Comparison of ENCODE assay signal across 32 mouse cellular contexts in the genomic region with DNA sequence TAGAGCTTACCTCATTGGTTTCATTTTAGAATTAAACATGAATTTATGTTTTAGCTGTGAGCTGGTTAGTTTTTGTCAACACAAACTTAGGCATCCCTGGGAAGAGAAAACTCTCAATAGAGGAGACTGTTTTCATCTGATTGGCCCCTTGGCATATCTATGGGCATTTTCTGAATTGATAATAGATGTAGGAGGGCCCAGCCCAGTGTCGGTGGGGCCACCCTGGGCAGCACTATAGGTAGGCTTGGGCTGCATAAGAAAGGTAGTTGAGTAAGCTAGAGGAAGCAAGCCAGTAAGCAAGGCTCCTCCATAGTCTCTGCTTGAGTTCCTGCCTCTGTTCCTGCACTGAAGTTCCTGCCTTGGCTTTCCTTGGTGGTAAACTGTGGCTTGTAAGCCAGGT. TPM values are rescaled to one million over a fixed set of nuclear protein-coding genes. Genes with fewer than 3 reads are reported as not detected.
DNase-seq lines count a peak whose midpoint lies in the region; ATAC-seq lines count a peak whose summit lies in the region.
"Had no signal": no experiment of that assay in that cellular context is flagged by ENCODE, and none has a peak within 500 bp of the region (broad histone marks: within the 10 kb centered on the region; RNA-seq: fewer than 3 reads in every experiment).

No protein-coding gene starts in this region.

- H3K36me3 ChIP-seq in midbrain, embryonic 11.5 days (ENCODE audit: control insufficient read depth, insufficient read depth, low read length) = no peaks in the 10 kb centered on the region
- no peaks in the 10 kb centered on the region for H3K36me3 ChIP-seq in midbrain, embryonic 13.5 days
- no peaks in the 10 kb centered on the region; the same call in 1 of the 2 replicates for H3K36me3 ChIP-seq in erythroblast, embryonic 14.5 days (ENCODE audit: control insufficient read depth)
- no peaks in the 10 kb centered on the region for H3K36me3 ChIP-seq in liver, embryonic 13.5 days
- no peaks in the 10 kb centered on the region for H3K36me3 ChIP-seq in neural tube, embryonic 15.5 days
- H3K36me3 ChIP-seq: heart, embryonic 10.5 days; heart, embryonic 15.5 days; hindbrain, embryonic 12.5 days; intestine, embryonic 15.5 days; limb, embryonic 12.5 days; neural tube, embryonic 12.5 days had no signal

- intact Hi-C loops in left cerebral cortex, postnatal 36 days (cut with DNase I) = no loop called here

- H3K27ac ChIP-seq in midbrain, embryonic 11.5 days (ENCODE audit: low read depth, low read length) = no peak overlapping the region
- no peak overlapping the region for H3K27ac ChIP-seq in midbrain, embryonic 13.5 days
- peak overlapping the region; percentile 85 for H3K27ac ChIP-seq in liver, embryonic 13.5 days
- no peak overlapping the region for H3K27ac ChIP-seq in neural tube, embryonic 15.5 days (replicated peaks)
- H3K27ac ChIP-seq: heart, embryonic 10.5 days; heart, embryonic 15.5 days; hindbrain, embryonic 12.5 days; hindbrain, postnatal 0 days; intestine, embryonic 15.5 days; limb, embryonic 12.5 days; neural tube, embryonic 12.5 days had no signal

- no peaks in the 10 kb centered on the region for H3K9me3 ChIP-seq in midbrain, embryonic 11.5 days (ENCODE audit: control insufficient read depth, low read length)
- no peaks in the 10 kb centered on the region for H3K9me3 ChIP-seq in midbrain, embryonic 13.5 days
- no peaks in the 10 kb centered on the region for H3K9me3 ChIP-seq in erythroblast, embryonic 14.5 days (ENCODE audit: control insufficient read depth, low read length)
- no peaks in the 10 kb centered on the region for H3K9me3 ChIP-seq in liver, embryonic 13.5 days (replicated peaks)
- no peaks in the 10 kb centered on the region for H3K9me3 ChIP-seq in neural tube, embryonic 15.5 days (replicated peaks)
- H3K9me3 ChIP-seq: G1E; heart, embryonic 10.5 days; heart, embryonic 15.5 days; hindbrain, embryonic 12.5 days; intestine, embryonic 15.5 days; limb, embryonic 12.5 days; neural tube, embryonic 12.5 days had no signal

- H3K4me1 ChIP-seq in midbrain, embryonic 11.5 days (ENCODE audit: control insufficient read depth, insufficient read depth, low read length) = no peaks in the 10 kb centered on the region
- H3K4me1 ChIP-seq in midbrain, embryonic 13.5 days (replicated peaks) = no peaks in the 10 kb centered on the region
- peaks cover 64% of the 10 kb centered on the region for H3K4me1 ChIP-seq in erythroblast, embryonic 14.5 days (ENCODE audit: control insufficient read depth)
- H3K4me1 ChIP-seq in liver, embryonic 13.5 days (replicated peaks) = peaks cover 37% of the 10 kb centered on the region
- no peaks in the 10 kb centered on the region for H3K4me1 ChIP-seq in neural tube, embryonic 15.5 days
- H3K4me1 ChIP-seq: heart, embryonic 10.5 days; heart, embryonic 15.5 days; hindbrain, embryonic 12.5 days; intestine, embryonic 15.5 days; neural tube, embryonic 12.5 days had no signal

- no peak overlapping the region for H3K9ac ChIP-seq in midbrain, embryonic 11.5 days (ENCODE audit: low read length)
- H3K9ac ChIP-seq in midbrain, embryonic 13.5 days (replicated peaks) = no peak overlapping the region
- H3K9ac ChIP-seq in liver, embryonic 13.5 days = peak overlapping the region; percentile 61
- no peak overlapping the region for H3K9ac ChIP-seq in neural tube, embryonic 15.5 days (replicated peaks)
- H3K9ac ChIP-seq: heart, embryonic 15.5 days; hindbrain, embryonic 12.5 days; intestine, embryonic 15.5 days; limb, embryonic 12.5 days; neural tube, embryonic 12.5 days had no signal

- no peaks in the 10 kb centered on the region for H3K27me3 ChIP-seq in midbrain, embryonic 11.5 days (ENCODE audit: control insufficient read depth, insufficient read depth, low read length)
- H3K27me3 ChIP-seq in midbrain, embryonic 13.5 days = no peaks in the 10 kb centered on the region
- H3K27me3 ChIP-seq in erythroblast, embryonic 14.5 days (ENCODE audit: control insufficient read depth) = no peaks in the 10 kb centered on the region
- no peaks in the 10 kb centered on the region for H3K27me3 ChIP-seq in liver, embryonic 13.5 days
- H3K27me3 ChIP-seq in neural tube, embryonic 15.5 days (replicated peaks) = no peaks in the 10 kb centered on the region
- H3K27me3 ChIP-seq: heart, embryonic 15.5 days; hindbrain, embryonic 12.5 days; intestine, embryonic 15.5 days; limb, embryonic 12.5 days; neural tube, embryonic 12.5 days; Patski had no signal

- no peak overlapping the region for H3K4me2 ChIP-seq in midbrain, embryonic 11.5 days
- no peak overlapping the region for H3K4me2 ChIP-seq in midbrain, embryonic 13.5 days (replicated peaks)
- peak overlapping the region; percentile 70 for H3K4me2 ChIP-seq in liver, embryonic 13.5 days
- no peak overlapping the region for H3K4me2 ChIP-seq in neural tube, embryonic 15.5 days
- H3K4me2 ChIP-seq: heart, embryonic 15.5 days; hindbrain, embryonic 12.5 days; intestine, embryonic 15.5 days; limb, embryonic 12.5 days; neural tube, embryonic 12.5 days had no signal

- no peak overlapping the region for H3K4me3 ChIP-seq in midbrain, embryonic 11.5 days (ENCODE audit: low read depth, low read length)
- no peak overlapping the region for H3K4me3 ChIP-seq in midbrain, embryonic 13.5 days (replicated peaks)
- peak overlapping the region; percentile 66 for H3K4me3 ChIP-seq in erythroblast, embryonic 14.5 days (replicated peaks)
- peak overlapping the region; percentile 47 for H3K4me3 ChIP-seq in liver, embryonic 13.5 days (replicated peaks)
- no peak overlapping the region for H3K4me3 ChIP-seq in neural tube, embryonic 15.5 days (replicated peaks)
- H3K4me3 ChIP-seq: heart, embryonic 10.5 days; heart, embryonic 15.5 days; hindbrain, embryonic 12.5 days; intestine, embryonic 15.5 days; limb, embryonic 12.5 days; neural tube, embryonic 12.5 days had no signal

- no peak for ATAC-seq in midbrain, embryonic 11.5 days (ENCODE audit: low FRiP score)
- ATAC-seq in midbrain, embryonic 13.5 days = no peak
- ATAC-seq in liver, embryonic 13.5 days (ENCODE audit: low read depth) = peak; percentile 99
- ATAC-seq in megakaryocyte progenitor cell, adult 5-6 weeks (replicated peaks; ENCODE audit: poor library complexity) = peak; percentile 48
- ATAC-seq in neural tube, embryonic 15.5 days (ENCODE audit: low FRiP score) = no peak
- ATAC-seq: forebrain, embryonic 16.5 days; hindbrain, postnatal 0 days; intestine, embryonic 15.5 days; lung, postnatal 0 days; midbrain, embryonic 16.5 days; Patski had no signal

- peak; percentile 66 for DNase-seq in midbrain, embryonic 11.5 days (ENCODE audit: low spot score, missing footprints)
- DNase-seq in liver, embryonic 13.5 days = peak; percentile 67
- no peak for DNase-seq in gastrocnemius, postnatal 4 days (ENCODE audit: low spot score in 2 of 2)
- DNase-seq in left cerebral cortex, postnatal 36 days (ENCODE audit: low spot score in 2 of 2) = no peak
- DNase-seq: adrenal gland, postnatal 14 days; cerebellum, adult 8-10 months; cerebellum, postnatal 36 days; gastrocnemius, postnatal 10 days; heart, adult 11 months; heart, postnatal 36 days; kidney, adult 9 months; kidney, postnatal 10 days; lung, adult 18-20 months; lung, postnatal 4 days; thymus, adult 18-20 months; thymus, postnatal 25 days had no signal

- WGBS in midbrain, embryonic 11.5 days = 86% methylated on average over 1 of the region's 1 CpGs
- WGBS in midbrain, embryonic 13.5 days = 73% methylated on average over 1 of the region's 1 CpGs
- WGBS in liver, embryonic 13.5 days (ENCODE audit: insufficient replicate concordance) = 3% methylated on average over 1 of the region's 1 CpGs
- 79% methylated on average over 1 of the region's 1 CpGs for WGBS in neural tube, embryonic 15.5 days

RNA-seq across cellular contexts. Expression of a gene that starts 26.7 kb away (rescaled TPM):
- 7.9 TPM in 2 replicates for polyA plus RNA-seq in midbrain, embryonic 11.5 days (2014; fragmentation: Nextera tagmentation; extraction: Ambion mirVana)
- 5.5 and 7.0 TPM in 2 replicates for polyA plus RNA-seq in midbrain, embryonic 13.5 days (2015; fragmentation: Nextera tagmentation; extraction: Ambion mirVana)
- polyA plus RNA-seq in erythroblast, embryonic 14.5 days (2012) = 2.1 and 2.3 TPM in 2 replicates
- polyA plus RNA-seq in liver, embryonic 13.5 days (2015; fragmentation: Nextera tagmentation; extraction: Ambion mirVana) = 2.2 TPM in 2 replicates
- total RNA-seq in megakaryocyte progenitor cell, adult 5-6 weeks (2015) = 11.5 and 12.8 TPM in 2 replicates
- 16.4 and 17.2 TPM in 2 replicates for total RNA-seq in megakaryocyte progenitor cell, adult 5-6 weeks (2017)
- polyA plus RNA-seq in neural tube, embryonic 15.5 days (2015; fragmentation: Nextera tagmentation; extraction: Ambion mirVana) = 5.2 and 5.7 TPM in 2 replicates
- total RNA-seq in gastrocnemius, postnatal 4 days (2021) = 10 to 100 TPM; 28.7 to 29.7 TPM
- total RNA-seq in left cerebral cortex, postnatal 36 days (2021) = 10 to 100 TPM; 26.9 to 33.0 TPM

Comparison
In these comparisons a context has a peak if more than half of its experiments do, and no peak if none do; other contexts are left out.
1. ATAC-seq: peak in liver, embryonic 13.5 days (single experiment) and megakaryocyte progenitor cell, adult 5-6 weeks (single experiment); none in midbrain, embryonic 11.5 days (single experiment), midbrain, embryonic 13.5 days (single experiment) and neural tube, embryonic 15.5 days (single experiment).
2. DNase-seq: peak in midbrain, embryonic 11.5 days (single experiment) and liver, embryonic 13.5 days (single experiment); none in gastrocnemius, postnatal 4 days (0 of 2) and left cerebral cortex, postnatal 36 days (0 of 2).
3. H3K4me3 ChIP-seq: peak in erythroblast, embryonic 14.5 days (single experiment) and liver, embryonic 13.5 days (single experiment); none in midbrain, embryonic 11.5 days (single experiment), midbrain, embryonic 13.5 days (single experiment) and neural tube, embryonic 15.5 days (single experiment).